Mouse (Mus musculus) heart, embryonic 12.5 days (tissue): ENCODE results near the gene Btbd9. TPM values are rescaled to one million over a fixed set of nuclear protein-coding genes. Genes with fewer than 3 reads are reported as not detected.
A peak's percentile ranks its signal among the peaks of the same experiment; 100 is the strongest.

Experiments
- ATAC-seq: fragments of 200-750 bp; cut with Nextera tagmentation; 2 replicates; pipeline ENCODE4 v1.8.0; 2017; ENCODE audit warnings: moderate TSS enrichment, moderate library complexity; ENCODE audit not compliant: insufficient number of reproducible peaks, low FRiP score
- H3K27ac ChIP-seq: fragments of 300-500 bp; sonication (generic); 2 replicates; pipeline ENCODE4 v1.5.1; 2016; ENCODE audit warnings: mild to moderate bottlenecking, moderate library complexity; ENCODE audit not compliant: poor library complexity, severe bottlenecking
- H3K27me3 ChIP-seq: fragments of 300-500 bp; sonication (generic); replicated peaks from 2 replicates; pipeline ENCODE4 v1.6.1; 2016; ENCODE audit warnings: mild to moderate bottlenecking, moderate library complexity
- H3K36me3 ChIP-seq: fragments of 300-500 bp; sonication (generic); 2 replicates; pipeline ENCODE4 v1.6.1; 2016; ENCODE audit warnings: mild to moderate bottlenecking, moderate library complexity
- H3K4me1 ChIP-seq: fragments of 300-500 bp; sonication (generic); replicated peaks from 2 replicates; pipeline ENCODE4 v1.6.1; 2016; ENCODE audit warnings: mild to moderate bottlenecking
- H3K4me2 ChIP-seq: fragments of 300-500 bp; sonication (generic); 2 replicates; pipeline ENCODE4 v1.6.1; 2016; ENCODE audit warnings: mild to moderate bottlenecking, moderate library complexity
- H3K4me3 ChIP-seq: fragments of 300-500 bp; sonication (generic); 2 replicates; pipeline ENCODE4 v1.5.1; 2016; ENCODE audit warnings: mild to moderate bottlenecking
- H3K9ac ChIP-seq: fragments of 300-500 bp; sonication (generic); 2 replicates; pipeline ENCODE4 v1.6.1; 2016; ENCODE audit warnings: mild to moderate bottlenecking, moderate library complexity
- H3K9me3 ChIP-seq: fragments of 300-500 bp; sonication (generic); replicated peaks from 2 replicates; pipeline ENCODE4 v1.6.1; 2016; ENCODE audit warnings: mild to moderate bottlenecking, moderate library complexity
- WGBS: fragments of 180-500 bp; shearing (Covaris S2); methylation state at CpG from one replicate; pipeline ENCODE4 v1.1.7; 2016; 5-methylcytosine and 5-hydroxymethylcytosine counted together
- polyA plus RNA-seq: library from polyadenylated mRNA; unstranded; fragments of >200 nt; fragmentation: Nextera tagmentation; extraction: Ambion mirVana; gene quantifications from 2 replicates; pipeline ENCODE4 v1.2.1, GENCODE M21; 2016

The Btbd9 gene
- polyA plus RNA-seq, 1 experiment from 2014 or later, result 42.0 TPM

DNA sequence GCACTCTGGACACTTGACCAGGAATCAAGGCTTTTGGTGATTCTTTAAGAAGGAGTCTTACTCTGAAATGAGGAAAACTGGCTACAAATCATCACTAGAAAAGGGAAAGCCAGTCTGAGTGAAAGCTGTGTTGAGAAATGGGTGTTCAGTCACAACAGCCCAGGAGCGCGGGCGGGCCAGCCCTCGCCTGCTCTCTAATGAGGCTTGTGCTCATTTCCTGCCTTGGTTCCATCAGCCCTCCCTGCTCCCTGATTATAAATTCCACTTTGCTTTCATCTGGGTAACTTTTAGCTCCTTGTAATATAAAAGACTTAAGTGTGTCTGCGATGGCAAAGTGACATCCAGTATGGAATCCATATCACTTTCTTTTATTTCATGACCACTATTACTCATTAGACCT lies 216.9 kb downstream of the Btbd9 start:
- Histone ChIP-seq H3K27ac (no peak overlapping the region), H3K4me3 (no peak overlapping the region), H3K36me3 (no peaks in the 10 kb centered on the region), H3K4me1 (peaks cover 15% of the 10 kb centered on the region), H3K9me3 (no peaks in the 10 kb centered on the region), H3K27me3 (no peaks in the 10 kb centered on the region), H3K9ac (no peak overlapping the region), H3K4me2 (no peak overlapping the region)
- no peak for ATAC-seq
- 75% methylated on average over 5 of the region's 5 CpGs for WGBS

DNA sequence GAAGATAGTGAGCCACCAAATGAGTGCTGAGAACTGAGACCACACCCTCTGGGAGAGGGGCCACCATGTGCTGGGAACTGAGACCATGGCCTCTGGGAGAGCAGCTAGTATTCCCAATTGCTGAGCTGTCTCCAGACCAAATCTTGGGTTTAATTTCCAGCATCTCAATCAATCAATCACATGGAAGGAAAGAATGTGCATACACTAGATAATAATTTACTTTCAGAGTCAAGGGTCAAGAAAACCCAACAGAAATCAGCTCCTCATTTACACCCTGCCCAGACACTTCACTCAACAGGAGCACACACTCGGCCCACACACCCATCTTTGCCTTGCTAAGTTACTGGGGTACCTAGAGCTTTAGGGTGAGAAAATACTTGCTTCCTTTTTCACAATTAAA lies 220.9 kb downstream of the Btbd9 start:
- H3K4me3 ChIP-seq, result no peak overlapping the region
- ATAC-seq, result no peak
- 81% methylated on average over 1 of the region's 1 CpGs for WGBS

DNA sequence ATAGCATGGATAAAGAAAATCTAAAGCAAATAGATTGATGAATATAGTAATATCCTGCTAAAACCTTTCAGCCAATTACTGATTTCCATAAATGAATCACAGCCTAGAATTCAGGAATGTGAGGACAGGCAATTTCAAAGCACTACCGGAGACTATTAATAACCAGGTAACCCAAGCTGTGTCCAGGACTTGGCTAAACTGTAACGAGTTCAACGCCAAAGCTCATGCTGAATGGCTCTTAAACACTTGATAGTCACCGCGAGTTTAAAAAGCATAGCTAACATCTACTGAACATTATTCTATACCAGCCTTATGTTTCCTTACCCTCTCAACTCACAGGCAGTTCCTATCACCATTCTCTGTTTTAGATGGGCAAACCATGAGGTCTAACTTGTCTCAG lies 221.9 kb downstream of the Btbd9 start:
- no peak overlapping the region for H3K27ac ChIP-seq
- peaks cover 9% of the 10 kb centered on the region; the same call in 1 of the 2 replicates for H3K4me1 ChIP-seq
- H3K4me3 ChIP-seq, result no peak overlapping the region
- H3K9me3 ChIP-seq, result no peaks in the 10 kb centered on the region
- H3K36me3 ChIP-seq, result no peaks in the 10 kb centered on the region
- no peak for ATAC-seq
- WGBS, result 79% methylated on average over 5 of the region's 5 CpGs
- H3K9ac ChIP-seq, result no peak overlapping the region
- no peak overlapping the region for H3K4me2 ChIP-seq
- H3K27me3 ChIP-seq, result no peaks in the 10 kb centered on the region

More for the DNA sequence above, 220.9 kb downstream of the Btbd9 start:
- no peaks in the 10 kb centered on the region for H3K27me3 ChIP-seq
- H3K9ac ChIP-seq, result no peak overlapping the region
- no peaks in the 10 kb centered on the region for H3K9me3 ChIP-seq
- H3K4me2 ChIP-seq, result no peak overlapping the region
- peaks cover 9% of the 10 kb centered on the region; the same call in 1 of the 2 replicates for H3K4me1 ChIP-seq
- H3K27ac ChIP-seq, result no peak overlapping the region
- no peaks in the 10 kb centered on the region for H3K36me3 ChIP-seq

DNA sequence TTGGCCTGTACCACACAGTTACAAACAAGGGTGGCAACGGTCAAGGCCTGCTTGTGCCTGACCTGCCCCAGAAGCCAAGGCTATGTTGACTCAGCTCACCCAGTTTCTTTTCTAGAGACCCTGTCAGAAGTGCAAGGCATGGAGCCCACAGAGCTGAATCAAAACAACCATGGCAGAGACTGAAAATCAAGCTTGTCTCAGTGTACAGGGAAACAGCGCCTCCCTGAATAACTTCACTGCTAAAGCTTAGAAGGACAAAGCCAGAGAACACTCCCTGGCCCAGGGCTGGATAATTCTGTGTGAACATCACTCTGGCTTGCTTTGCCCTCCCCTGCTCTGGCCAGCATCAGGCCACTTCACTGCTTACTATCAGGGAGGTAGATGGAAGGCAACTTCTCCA lies 228.3 kb downstream of the Btbd9 start:
- no peaks in the 10 kb centered on the region for H3K9me3 ChIP-seq
- H3K4me2 ChIP-seq, result no peak overlapping the region
- no peak for ATAC-seq
- H3K27me3 ChIP-seq, result no peaks in the 10 kb centered on the region
- no peak overlapping the region for H3K4me3 ChIP-seq
- H3K4me1 ChIP-seq, result peaks cover 27% of the 10 kb centered on the region
- 63% methylated on average over 2 of the region's 2 CpGs for WGBS
- no peak overlapping the region for H3K9ac ChIP-seq
- no peaks in the 10 kb centered on the region for H3K36me3 ChIP-seq
- H3K27ac ChIP-seq, result no peak overlapping the region

DNA sequence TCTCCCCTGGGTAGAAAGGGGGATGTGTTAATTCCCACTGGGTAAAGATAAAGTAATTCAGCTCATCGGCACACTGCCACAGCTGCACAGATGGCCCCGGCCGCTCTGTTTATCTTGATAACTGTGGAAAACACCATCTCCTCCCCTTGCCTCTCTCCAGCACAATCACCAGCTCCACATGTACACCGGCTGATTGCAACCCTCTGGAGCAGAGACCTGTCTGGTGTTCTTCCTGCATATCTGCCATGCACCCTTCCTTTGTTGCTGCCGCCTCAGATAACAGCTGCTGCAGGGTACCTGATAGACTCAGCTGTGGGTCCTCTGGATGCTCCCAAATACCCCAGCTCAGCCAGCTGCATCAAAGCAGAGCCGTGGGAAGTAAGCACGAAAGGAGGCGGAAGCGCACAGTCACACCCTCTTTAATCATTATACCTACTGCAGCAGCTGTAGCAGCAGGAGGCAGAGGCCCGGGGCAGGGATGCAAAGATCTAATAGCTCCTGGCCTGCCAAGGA lies 229.1 kb downstream of the Btbd9 start:
- H3K9ac ChIP-seq, result no peak overlapping the region
- peaks cover 27% of the 10 kb centered on the region for H3K4me1 ChIP-seq
- H3K4me2 ChIP-seq, result peak overlapping the region; percentile 40
- WGBS, result 4% methylated on average over 10 of the region's 10 CpGs
- ATAC-seq, result peak; percentile 79
- H3K27me3 ChIP-seq, result no peaks in the 10 kb centered on the region
- H3K9me3 ChIP-seq, result no peaks in the 10 kb centered on the region
- no peaks in the 10 kb centered on the region for H3K36me3 ChIP-seq
- no peak overlapping the region for H3K4me3 ChIP-seq
- no peak overlapping the region for H3K27ac ChIP-seq

DNA sequence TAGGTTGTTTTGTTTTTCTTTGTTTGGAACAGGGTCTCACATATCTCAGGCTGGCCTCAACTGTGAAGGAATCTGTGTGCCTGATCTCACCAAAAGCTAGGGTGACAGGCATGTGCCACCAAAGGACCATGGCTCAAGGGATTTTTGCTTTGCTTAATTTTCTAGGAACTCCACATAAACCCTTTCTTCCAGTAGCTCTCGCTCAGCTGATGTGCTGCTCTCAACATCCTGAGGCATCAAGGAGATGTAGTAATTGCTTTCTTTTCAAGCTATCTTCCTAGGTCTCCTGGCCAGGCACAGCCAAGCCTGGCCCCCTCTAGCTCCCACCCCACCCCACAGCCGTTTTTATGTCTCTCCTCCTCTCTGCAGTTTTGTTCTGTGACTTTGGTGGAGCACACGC lies 231.3 kb downstream of the Btbd9 start:
- ATAC-seq, result no peak
- H3K36me3 ChIP-seq, result no peaks in the 10 kb centered on the region
- no peak overlapping the region for H3K9ac ChIP-seq

DNA sequence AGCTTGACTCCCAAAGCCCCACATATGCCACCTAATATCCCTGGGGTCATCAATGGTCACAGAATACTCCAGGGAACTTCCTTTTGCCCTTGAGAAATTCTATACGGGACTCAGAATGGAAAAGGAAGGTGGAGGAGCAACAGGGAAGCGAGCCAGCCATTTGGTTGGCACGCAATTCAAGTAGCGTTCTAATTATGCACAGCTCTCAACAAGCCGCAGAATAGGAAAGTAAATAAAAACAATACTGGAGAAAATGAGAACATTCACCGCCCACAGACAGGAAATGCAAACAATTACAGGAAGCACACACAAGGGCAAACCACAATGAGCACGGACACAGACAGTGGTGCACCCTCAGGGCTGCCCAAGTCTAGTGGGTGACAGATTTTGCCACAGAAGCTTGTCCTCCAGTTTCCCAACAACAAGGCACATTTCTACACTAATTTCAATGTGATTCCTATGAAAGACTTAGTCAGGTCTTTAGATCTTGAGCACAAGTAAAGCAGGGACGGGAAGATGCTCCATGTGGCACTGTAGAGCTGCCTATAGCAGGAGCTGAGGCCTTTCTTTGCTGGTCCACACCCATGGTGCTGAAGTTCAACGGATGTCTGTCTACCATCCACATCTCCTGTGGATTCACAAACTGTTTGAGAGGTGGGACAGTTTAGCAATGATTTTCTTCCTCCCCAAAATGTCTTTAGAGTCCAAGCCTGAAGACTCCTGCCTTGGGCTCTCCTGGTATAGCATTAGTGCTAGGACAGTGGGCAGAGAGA lies 232.4 kb downstream of the Btbd9 start:
- no peak overlapping the region for H3K4me3 ChIP-seq
- 71% methylated on average over 9 of the region's 9 CpGs for WGBS
- no peaks in the 10 kb centered on the region for H3K36me3 ChIP-seq
- ATAC-seq, result no peak
- no peaks in the 10 kb centered on the region for H3K27me3 ChIP-seq
- H3K27ac ChIP-seq, result no peak overlapping the region
- no peak overlapping the region for H3K9ac ChIP-seq
- H3K9me3 ChIP-seq, result no peaks in the 10 kb centered on the region
- peaks cover 29% of the 10 kb centered on the region for H3K4me1 ChIP-seq
- H3K4me2 ChIP-seq, result no peak overlapping the region

More for the DNA sequence above, 231.3 kb downstream of the Btbd9 start:
- Histone ChIP-seq H3K27ac (no peak overlapping the region), H3K27me3 (no peaks in the 10 kb centered on the region), H3K4me2 (no peak overlapping the region), H3K4me1 (peaks cover 35% of the 10 kb centered on the region), H3K4me3 (no peak overlapping the region), H3K9me3 (no peaks in the 10 kb centered on the region)
- WGBS, result 74% methylated on average over 3 of the region's 3 CpGs

DNA sequence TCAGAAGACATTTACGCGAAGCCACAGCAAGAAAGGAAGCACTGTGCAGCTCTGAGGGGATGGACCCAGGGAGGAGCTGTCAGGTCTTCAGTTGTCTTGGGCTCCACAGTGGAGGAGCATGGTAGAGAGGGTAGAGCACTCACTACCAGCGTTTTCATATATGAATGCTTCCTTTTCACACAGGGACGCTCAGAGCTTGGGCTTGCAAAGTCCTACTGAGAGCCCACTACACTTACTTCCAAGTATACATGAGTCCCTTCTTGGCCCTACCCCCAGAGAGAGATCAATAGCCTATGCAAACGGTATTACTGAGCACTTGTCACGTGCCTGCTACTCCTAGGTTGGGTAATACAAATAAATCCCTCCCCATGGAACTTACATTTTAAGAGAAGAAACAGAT lies 234.7 kb downstream of the Btbd9 start:
- no peak overlapping the region for H3K4me2 ChIP-seq
- H3K4me1 ChIP-seq, result peaks cover 15% of the 10 kb centered on the region
- H3K9ac ChIP-seq, result no peak overlapping the region
- no peak for ATAC-seq
- no peak overlapping the region for H3K27ac ChIP-seq
- H3K9me3 ChIP-seq, result no peaks in the 10 kb centered on the region
- H3K27me3 ChIP-seq, result no peaks in the 10 kb centered on the region
- 78% methylated on average over 6 of the region's 6 CpGs for WGBS
- no peak overlapping the region for H3K4me3 ChIP-seq
- no peaks in the 10 kb centered on the region for H3K36me3 ChIP-seq

DNA sequence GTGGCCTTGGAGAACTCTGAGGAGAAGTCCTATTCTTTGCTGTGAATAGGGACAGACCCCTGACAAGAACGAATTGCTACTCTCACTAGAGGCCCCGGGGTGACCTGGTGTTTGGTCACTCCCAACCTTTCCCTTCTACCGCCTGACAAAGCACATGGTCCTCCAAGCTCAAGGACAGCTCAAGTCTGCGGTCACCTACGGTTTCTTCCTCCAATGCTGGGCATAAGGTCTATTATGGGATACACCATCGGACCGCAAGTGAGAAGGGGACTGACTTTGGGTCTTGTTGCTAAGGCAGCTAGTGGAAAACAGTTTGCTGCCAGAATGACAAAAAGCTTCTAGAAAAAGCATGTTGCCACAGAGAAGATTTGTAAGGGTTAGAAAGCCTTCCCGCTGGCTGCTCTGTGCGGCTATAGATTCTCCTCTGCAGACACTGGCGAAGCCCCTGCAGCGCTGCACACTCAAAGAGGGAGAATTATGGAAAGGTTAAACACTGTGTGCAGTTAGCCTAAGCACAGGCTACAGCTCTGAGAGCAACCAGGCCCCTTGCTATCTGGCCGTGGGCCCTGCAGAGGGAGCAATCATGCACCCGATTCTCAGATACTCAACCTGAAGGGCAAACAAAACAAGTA lies 235.7 kb downstream of the Btbd9 start:
- Histone ChIP-seq H3K9me3 (no peaks in the 10 kb centered on the region), H3K27ac (no peak overlapping the region), H3K4me2 (no peak overlapping the region), H3K9ac (no peak overlapping the region), H3K4me1 (peaks cover 19% of the 10 kb centered on the region), H3K27me3 (no peaks in the 10 kb centered on the region), H3K36me3 (no peaks in the 10 kb centered on the region), H3K4me3 (no peak overlapping the region)
- WGBS, result 75% methylated on average over 13 of the region's 13 CpGs
- ATAC-seq, result no peak

DNA sequence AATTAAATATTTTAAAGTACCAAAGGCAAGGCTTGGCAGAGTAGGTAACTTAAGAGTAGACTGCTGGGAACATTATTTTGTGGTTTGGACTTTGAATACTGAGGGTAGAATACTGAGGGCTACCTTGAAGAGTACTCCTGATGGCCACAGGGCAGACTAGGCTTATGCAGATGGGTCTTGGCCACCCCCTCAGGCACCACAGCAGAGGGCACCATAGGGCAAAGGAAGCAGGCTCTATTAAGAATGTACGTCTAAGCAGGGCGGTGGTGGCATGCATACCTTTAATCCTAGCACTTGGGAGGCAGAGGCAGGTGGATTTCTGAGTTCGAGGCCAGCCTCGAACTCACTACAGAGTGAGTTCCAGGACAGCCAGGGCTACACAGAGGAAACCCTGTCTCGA lies 237.0 kb downstream of the Btbd9 start:
- 88% methylated on average over 5 of the region's 5 CpGs for WGBS
- no peaks in the 10 kb centered on the region for H3K9me3 ChIP-seq
- H3K4me3 ChIP-seq, result no peak overlapping the region
- H3K4me1 ChIP-seq, result peaks cover 20% of the 10 kb centered on the region
- no peak overlapping the region for H3K27ac ChIP-seq
- H3K36me3 ChIP-seq, result no peaks in the 10 kb centered on the region
- no peaks in the 10 kb centered on the region for H3K27me3 ChIP-seq
- H3K9ac ChIP-seq, result no peak overlapping the region
- no peak for ATAC-seq
- H3K4me2 ChIP-seq, result no peak overlapping the region

DNA sequence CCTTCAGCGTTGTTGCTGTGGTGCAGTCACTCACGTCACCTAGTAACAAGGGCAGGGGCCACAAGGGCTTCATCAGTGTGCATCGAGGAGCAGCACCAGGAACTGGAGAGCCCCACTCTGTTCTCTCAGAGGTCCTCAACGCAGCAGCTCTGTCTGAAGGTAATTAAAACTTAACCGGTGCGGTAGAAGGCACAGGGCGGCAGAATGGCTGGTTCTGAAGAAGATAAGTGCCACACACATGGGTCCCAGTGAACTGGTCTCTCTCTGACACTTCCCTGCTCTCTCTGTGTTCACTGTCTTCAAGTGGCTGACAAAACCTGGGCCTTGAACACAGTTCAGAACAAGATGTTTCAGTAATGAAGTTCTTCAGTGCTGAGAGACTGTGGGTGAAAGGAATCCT lies 239.5 kb downstream of the Btbd9 start:
- Histone ChIP-seq H3K27ac (no peak overlapping the region), H3K4me1 (peaks cover 20% of the 10 kb centered on the region), H3K9me3 (no peaks in the 10 kb centered on the region), H3K4me2 (no peak overlapping the region), H3K4me3 (no peak overlapping the region), H3K27me3 (no peaks in the 10 kb centered on the region), H3K9ac (no peak overlapping the region), H3K36me3 (no peaks in the 10 kb centered on the region)
- 57% methylated on average over 7 of the region's 7 CpGs for WGBS
- no peak for ATAC-seq
